16 mouse cellular contexts compared by ENCODE assay signal in genomic region chr13:44921721-44922120, GRCm38 (mm10).
"Had no signal": no experiment of that assay in that cellular context is flagged by ENCODE, and none has a peak within 500 bp of the region (broad histone marks: within the 10 kb centered on the region; RNA-seq: fewer than 3 reads in every experiment).

No protein-coding gene starts in this region.

- H3K4me2 ChIP-seq: limb, embryonic 12.5 days; limb, embryonic 15.5 days; liver, embryonic 12.5 days; liver, embryonic 15.5 days; midbrain, embryonic 11.5 days; stomach, embryonic 15.5 days had no signal

- H3K27me3 ChIP-seq: limb, embryonic 12.5 days; limb, embryonic 15.5 days; liver, embryonic 12.5 days; liver, embryonic 15.5 days; stomach, embryonic 15.5 days had no signal

- DNase-seq: kidney, adult 9 months; kidney, postnatal 14 days; kidney, postnatal 4 days; left cerebral cortex, postnatal 4 days; lung, adult 2 months; lung, postnatal 4 days; midbrain, embryonic 14.5 days; retina, postnatal 1 day; spleen, adult 18-20 months; thymus, postnatal 25 days had no signal

- H3K9me3 ChIP-seq: limb, embryonic 12.5 days; limb, embryonic 15.5 days; liver, embryonic 12.5 days; liver, embryonic 15.5 days; stomach, embryonic 15.5 days had no signal

- H3K9ac ChIP-seq: limb, embryonic 12.5 days; limb, embryonic 15.5 days; liver, embryonic 12.5 days; liver, embryonic 15.5 days; stomach, embryonic 15.5 days had no signal

- H3K4me3 ChIP-seq: limb, embryonic 12.5 days; limb, embryonic 15.5 days; liver, embryonic 12.5 days; liver, embryonic 15.5 days; stomach, embryonic 15.5 days had no signal

- H3K27ac ChIP-seq: limb, embryonic 12.5 days; limb, embryonic 15.5 days; liver, embryonic 12.5 days; liver, embryonic 15.5 days; stomach, embryonic 15.5 days had no signal

- H3K4me1 ChIP-seq: limb, embryonic 12.5 days; limb, embryonic 15.5 days; liver, embryonic 12.5 days; liver, embryonic 15.5 days; stomach, embryonic 15.5 days had no signal

- ATAC-seq: liver, embryonic 12.5 days had no signal
